Mouse (Mus musculus) heart, embryonic 13.5 days (tissue): Measurements from ENCODE around the gene Vmn2r53. TPM values are rescaled to one million over a fixed set of nuclear protein-coding genes. Genes with fewer than 3 reads are reported as not detected.
"Not testable (repeated sequence)": the region's sequence is repeated elsewhere in the genome, so short reads cannot be mapped to it uniquely, and the experiment has no call there.

Experiments used
- ATAC-seq: fragments of 200-750 bp; cut with Nextera tagmentation; 2 replicates; pipeline ENCODE4 v1.8.0; 2017; ENCODE audit warnings: moderate TSS enrichment; ENCODE audit not compliant: insufficient number of reproducible peaks, low FRiP score, low TSS enrichment; ENCODE audit errors: extremely low read depth
- H3K27ac ChIP-seq: fragments of 300-500 bp; sonication (generic); replicated peaks from 2 replicates; pipeline ENCODE4 v1.5.1; 2015; ENCODE audit warnings: moderate library complexity, mild to moderate bottlenecking, inconsistent platforms
- H3K27me3 ChIP-seq: fragments of 300-500 bp; sonication (generic); replicated peaks from 2 replicates; pipeline ENCODE4 v1.6.1; 2015; ENCODE audit warnings: mild to moderate bottlenecking, inconsistent platforms
- H3K36me3 ChIP-seq: fragments of 300-500 bp; sonication (generic); 2 replicates; pipeline ENCODE4 v1.6.1; 2015; ENCODE audit warnings: mild to moderate bottlenecking, inconsistent platforms
- H3K4me1 ChIP-seq: fragments of 300-500 bp; sonication (generic); 2 replicates; pipeline ENCODE4 v1.6.1; 2015; ENCODE audit warnings: inconsistent platforms
- H3K4me2 ChIP-seq: fragments of 300-500 bp; sonication (generic); 2 replicates; pipeline ENCODE4 v1.6.1; 2015; ENCODE audit warnings: inconsistent platforms, mild to moderate bottlenecking, moderate library complexity
- H3K4me3 ChIP-seq: fragments of 300-500 bp; sonication (generic); 2 replicates; pipeline ENCODE4 v1.5.1; 2015; ENCODE audit warnings: moderate library complexity, mild to moderate bottlenecking, inconsistent platforms
- H3K9ac ChIP-seq: fragments of 300-500 bp; sonication (generic); 2 replicates; pipeline ENCODE4 v1.6.1; 2015; ENCODE audit warnings: inconsistent platforms, mild to moderate bottlenecking, moderate library complexity
- H3K9me3 ChIP-seq: fragments of 300-500 bp; sonication (generic); 2 replicates; pipeline ENCODE4 v1.6.1; 2016; ENCODE audit warnings: inconsistent platforms
- WGBS: fragments of 180-500 bp; shearing (Covaris S2); methylation state at CpG from one replicate; pipeline ENCODE4 v1.1.7; 2015; ENCODE audit warnings: mixed read lengths; 5-methylcytosine and 5-hydroxymethylcytosine counted together
- polyA plus RNA-seq: library from polyadenylated mRNA; unstranded; fragments of >200 nt; fragmentation: Nextera tagmentation; extraction: Ambion mirVana; gene quantifications from 2 replicates; pipeline ENCODE4 v1.2.1, GENCODE M21; 2015

Vmn2r53 gene
- polyA plus RNA-seq, result not detected in 2 replicates

DNA sequence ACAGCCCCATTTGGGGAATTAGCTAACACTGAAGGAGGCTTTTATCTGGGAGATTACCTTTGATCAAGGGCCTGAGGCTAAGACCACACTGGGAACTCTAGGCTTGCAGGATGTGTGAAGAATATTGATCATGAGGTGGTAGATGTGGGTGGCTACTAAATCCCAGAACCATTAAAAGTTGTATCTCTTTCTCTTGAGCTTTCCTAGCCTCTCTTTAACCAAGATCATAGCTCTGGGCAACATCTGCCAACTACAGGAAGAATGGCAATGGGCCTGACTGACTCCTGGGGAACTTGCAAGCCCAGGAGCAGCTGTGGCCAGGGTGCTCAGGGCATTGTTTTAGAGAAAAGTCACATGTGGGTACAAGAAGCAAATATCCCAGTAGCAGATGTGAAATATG, at the start of gene Vmn2r53:
TSS of gene Vmn2r53 (minus strand) at position 101 of the 400 bp plus-strand sequence.
- Histone ChIP-seq H3K27me3 (no peaks in the 10 kb centered on the region), H3K9ac (no peak within 1 kb of the TSS), H3K27ac (no peak within 1 kb of the TSS), H3K4me2 (no peak within 1 kb of the TSS), H3K36me3 (no peaks in the 10 kb centered on the region), H3K9me3 (peaks cover 14% of the 10 kb centered on the region; the same call in 1 of the 2 replicates), H3K4me1 (no peaks in the 10 kb centered on the region), H3K4me3 (no peak within 1 kb of the TSS)
- ATAC-seq, result no peak

DNA sequence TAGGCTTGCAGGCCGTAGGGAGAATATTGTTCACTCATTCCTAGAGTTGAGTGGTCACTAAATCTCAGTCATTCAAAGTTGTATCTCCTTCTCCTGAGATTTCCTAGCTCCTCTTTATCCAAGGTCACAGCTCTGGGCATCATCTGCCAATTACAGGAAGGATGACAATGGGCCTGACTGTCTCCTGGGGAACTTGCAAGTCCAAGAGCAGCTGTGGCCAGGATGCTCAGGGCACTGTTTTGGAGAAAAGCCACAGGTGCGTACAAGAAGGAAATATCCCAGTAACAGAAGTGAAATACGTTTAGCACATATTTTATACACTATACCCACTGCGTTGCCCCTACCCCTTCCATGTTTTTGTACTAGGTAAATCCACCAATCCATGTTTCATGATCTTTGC, 31.6 kb upstream of the Vmn2r53 start, which contains the start of gene Vmn2r54:
TSS of gene Vmn2r54 (minus strand) at position 101 of the 400 bp plus-strand sequence.
- ATAC-seq, H3K9me3 ChIP-seq, H3K9ac ChIP-seq, H3K4me2 ChIP-seq, H3K27me3 ChIP-seq, H3K36me3 ChIP-seq, H3K4me3 ChIP-seq, H3K27ac ChIP-seq, H3K4me1 ChIP-seq: not testable (repeated sequence)
- 79% methylated on average over 3 of the region's 4 CpGs for WGBS

Other genes with a start within 250 kb of the Vmn2r53 start
- not detected in 2 replicates for gene Vmn1r84, start 239.5 kb downstream of the Vmn2r53 start, polyA plus RNA-seq
- 2.4 and 2.9 TPM in 2 replicates for gene Zfp551, start 186.0 kb downstream of the Vmn2r53 start, polyA plus RNA-seq
- 13.2 and 13.9 TPM in 2 replicates for gene Zfp606, start 130.5 kb downstream of the Vmn2r53 start, polyA plus RNA-seq
- not detected in 2 replicates for gene 2900092C05Rik, start 96.3 kb downstream of the Vmn2r53 start, polyA plus RNA-seq
- gene Vmn2r54, start 31.5 kb upstream of the Vmn2r53 start, polyA plus RNA-seq, result not detected in 2 replicates
- gene Vmn2r55, start 76.2 kb upstream of the Vmn2r53 start, polyA plus RNA-seq, result not detected in 2 replicates
- not detected in 2 replicates for gene Vmn2r56, start 126.2 kb upstream of the Vmn2r53 start, polyA plus RNA-seq
- gene Zscan18, start 194.8 kb upstream of the Vmn2r53 start, polyA plus RNA-seq, result 6.5 and 8.2 TPM in 2 replicates
- gene Zfp329, start 210.1 kb upstream of the Vmn2r53 start, polyA plus RNA-seq, result 10.2 and 11.6 TPM in 2 replicates
- 19.0 and 21.0 TPM in 2 replicates for gene Zfp110, start 226.0 kb upstream of the Vmn2r53 start, polyA plus RNA-seq